Mouse (Mus musculus): ENCODE results near the gene Hsd17b11.
A peak's percentile ranks its signal among the peaks of the same experiment; 100 is the strongest.

GRCm38 (mm10) chr5:104068751-104069150, 47.0 kb upstream of the Hsd17b11 start:
- TF ChIP-seq CTCF (IDR thresholded peaks at IDR 0.05; ENCODE audit: low read depth) (peak; percentile 69), EP300 (IDR thresholded peaks at IDR 0.05; ENCODE audit: low read depth) (no peak)

All from heart, postnatal 0 days (tissue).